Mouse (Mus musculus): ENCODE measurements around the gene Ap1g1.

DNA sequence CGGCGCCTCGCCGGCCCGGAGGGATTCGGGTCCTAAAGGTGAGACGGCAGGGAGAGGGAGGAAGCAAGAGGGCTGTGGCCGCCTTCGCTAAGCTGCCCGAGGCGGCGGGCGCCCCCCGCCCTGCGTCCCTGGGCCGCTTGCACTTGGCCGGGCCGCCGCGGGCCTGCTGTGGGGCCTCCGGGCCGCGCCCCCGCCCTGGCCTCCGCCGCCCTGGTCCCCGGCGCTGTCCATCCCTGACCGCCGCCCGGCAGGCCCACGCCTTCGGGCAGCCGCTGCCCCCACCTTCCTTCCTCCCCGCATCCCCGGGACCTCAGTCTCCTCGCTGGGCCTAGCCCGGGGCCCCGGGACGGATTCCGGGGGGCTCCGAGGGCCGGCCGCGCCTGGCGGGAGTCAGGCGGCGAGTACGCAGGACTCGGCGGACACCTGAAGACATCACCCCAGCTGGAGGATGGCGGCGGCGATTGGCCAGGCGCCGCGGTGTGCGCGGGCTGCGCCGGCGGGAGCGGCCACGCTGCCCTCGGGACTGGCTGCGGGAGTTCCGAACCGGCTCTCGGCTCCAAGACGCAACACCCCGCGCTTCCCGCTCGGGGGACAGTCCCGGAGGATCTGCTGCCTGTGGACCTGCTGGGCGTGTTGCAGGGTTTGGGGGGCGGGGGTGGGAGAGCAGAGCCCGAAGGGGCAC lies 90.5 kb downstream of the Ap1g1 start:
- TF ChIP-seq POLR2A (IDR thresholded peaks at IDR 0.05; ENCODE audit: low read depth, low read length) (no peak), CTCF (IDR thresholded peaks at IDR 0.05; ENCODE audit: extremely low read depth, insufficient read depth, insufficient read length, insufficient replicate concordance) (no peak)
